Mouse (Mus musculus): ENCODE measurements around the gene Hes3. TPM values are rescaled to one million over a fixed set of nuclear protein-coding genes. Genes with fewer than 3 reads are reported as not detected.

The Hes3 gene
- polyA plus RNA-seq (2014; fragmentation: Nextera tagmentation; extraction: Ambion mirVana): 0.36 and 0.68 TPM in 2 replicates

DNA sequence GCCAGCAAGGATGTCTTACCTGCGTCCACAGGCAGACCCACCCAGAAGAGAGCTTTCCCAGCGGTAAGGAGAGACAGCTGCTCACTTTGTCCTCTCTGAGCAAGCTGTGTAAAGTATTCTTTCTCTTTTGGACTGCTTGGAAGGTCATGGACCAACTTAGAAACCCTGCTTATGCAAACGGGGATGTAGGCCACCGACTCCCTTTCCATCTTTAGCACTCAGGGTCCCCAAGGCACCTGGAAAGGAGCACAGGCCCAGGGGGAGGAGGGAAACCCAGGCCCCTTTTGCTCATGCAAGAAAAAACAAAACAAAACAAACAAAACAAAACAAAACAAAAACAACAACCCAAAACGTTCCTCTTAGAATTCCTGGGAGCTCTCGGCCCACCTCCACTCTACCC is at the start of gene Hes3:
Gene Hes3 (minus strand): TSS at position 101 of the 400 bp plus-strand sequence.
- Histone ChIP-seq H3K4me2 (ENCODE audit: low read depth, low read length) (peak within 1 kb of the TSS; percentile 49), H3K9ac (replicated peaks; ENCODE audit: low read depth, low read length) (peak within 1 kb of the TSS; percentile 37), H3K4me3 (ENCODE audit: low read depth, low read length) (peak within 1 kb of the TSS; percentile 20), H3K4me1 (ENCODE audit: control insufficient read depth, insufficient read depth, low read length) (peaks cover 22% of the 10 kb centered on the region), H3K27me3 (ENCODE audit: control insufficient read depth, insufficient read depth, low read length) (peaks cover 45% of the 10 kb centered on the region), H3K36me3 (ENCODE audit: control insufficient read depth, insufficient read depth, low read length) (no peaks in the 10 kb centered on the region), H3K9me3 (ENCODE audit: control insufficient read depth, low read length) (no peaks in the 10 kb centered on the region), H3K27ac (ENCODE audit: low read depth, low read length) (no peak within 1 kb of the TSS)
- no peak for ATAC-seq (ENCODE audit: low read depth)
- WGBS: 12% methylated on average over 6 of the region's 6 CpGs

DNA sequence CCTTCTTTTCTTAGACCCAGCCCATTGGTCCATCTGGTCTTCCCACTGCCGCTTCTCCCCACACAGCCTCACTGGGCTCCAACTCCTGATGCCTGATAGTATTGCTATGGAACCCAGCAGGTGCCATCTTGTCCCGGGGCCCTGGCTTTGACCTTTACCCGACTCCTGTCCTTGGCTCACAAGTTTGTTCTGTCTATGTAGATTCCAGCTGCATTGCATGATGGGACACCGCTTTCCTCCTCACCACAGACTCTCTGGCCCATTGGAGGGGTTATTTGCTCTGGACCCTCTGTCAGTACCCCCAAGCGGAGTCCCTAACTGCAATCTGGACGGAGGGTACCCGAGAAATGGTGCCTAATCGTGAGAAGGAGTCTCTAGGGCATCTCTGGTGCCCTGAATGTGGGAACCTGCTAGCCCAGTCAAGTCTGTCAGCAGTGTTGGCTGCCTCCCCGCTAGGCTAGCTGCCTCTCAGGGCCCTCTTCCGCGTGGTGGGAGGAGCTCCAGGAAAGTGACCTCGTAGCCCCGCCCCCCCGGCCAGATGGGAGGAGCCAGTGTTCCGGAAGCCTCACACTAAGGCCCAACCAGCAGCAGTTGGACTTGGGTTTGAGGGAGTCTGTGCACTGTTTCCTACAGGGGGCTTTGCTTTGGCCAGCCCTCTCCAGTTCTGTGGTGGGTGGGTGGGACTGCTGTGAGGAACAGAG is 49.3 kb upstream of the Hes3 start:
- Histone ChIP-seq H3K4me1 (ENCODE audit: control insufficient read depth, insufficient read depth, low read length) (peaks cover 13% of the 10 kb centered on the region), H3K4me2 (ENCODE audit: low read depth, low read length) (peak overlapping the region; percentile 83), H3K9ac (replicated peaks; ENCODE audit: low read depth, low read length) (no peak overlapping the region), H3K4me3 (ENCODE audit: low read depth, low read length) (no peak overlapping the region), H3K36me3 (ENCODE audit: control insufficient read depth, insufficient read depth, low read length) (no peaks in the 10 kb centered on the region), H3K9me3 (ENCODE audit: control insufficient read depth, low read length) (no peaks in the 10 kb centered on the region), H3K27me3 (ENCODE audit: control insufficient read depth, insufficient read depth, low read length) (no peaks in the 10 kb centered on the region; the same call in 1 of the 2 replicates), H3K27ac (ENCODE audit: low read depth, low read length) (no peak overlapping the region)
- no peak for ATAC-seq (ENCODE audit: low read depth)
- WGBS: 40% methylated on average over 15 of the region's 15 CpGs

DNA sequence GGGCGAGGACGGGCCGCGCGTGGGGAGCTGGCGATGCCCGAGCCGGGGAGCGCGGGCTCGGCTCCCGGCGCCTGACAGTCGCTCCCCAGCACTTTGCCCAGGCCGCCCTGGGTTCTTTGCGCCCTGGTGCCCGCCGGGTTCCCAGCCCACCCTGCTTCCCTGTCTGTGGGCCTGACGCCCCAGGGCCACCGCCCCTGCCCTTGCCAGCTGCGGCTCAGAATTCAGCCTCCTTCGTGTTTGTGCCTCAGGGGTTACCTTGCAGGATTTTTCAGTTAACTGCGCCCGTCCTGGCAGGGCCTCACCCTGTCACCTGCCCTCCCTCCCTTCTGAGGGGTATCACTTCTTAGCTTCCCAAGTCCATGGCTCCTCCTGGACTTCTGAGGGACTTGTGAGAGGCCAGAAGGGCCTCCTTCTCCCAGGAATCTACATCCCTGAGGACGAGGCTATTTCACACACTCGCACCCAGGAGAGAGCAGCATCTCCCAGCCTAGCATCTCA is 47.9 kb upstream of the Hes3 start:
- ATAC-seq (ENCODE audit: low read depth): peak; percentile 20; the same call in 1 of the 2 replicates
- WGBS: 4% methylated on average over 11 of the region's 26 CpGs
- no peaks in the 10 kb centered on the region for H3K9me3 ChIP-seq (ENCODE audit: control insufficient read depth, low read length)

DNA sequence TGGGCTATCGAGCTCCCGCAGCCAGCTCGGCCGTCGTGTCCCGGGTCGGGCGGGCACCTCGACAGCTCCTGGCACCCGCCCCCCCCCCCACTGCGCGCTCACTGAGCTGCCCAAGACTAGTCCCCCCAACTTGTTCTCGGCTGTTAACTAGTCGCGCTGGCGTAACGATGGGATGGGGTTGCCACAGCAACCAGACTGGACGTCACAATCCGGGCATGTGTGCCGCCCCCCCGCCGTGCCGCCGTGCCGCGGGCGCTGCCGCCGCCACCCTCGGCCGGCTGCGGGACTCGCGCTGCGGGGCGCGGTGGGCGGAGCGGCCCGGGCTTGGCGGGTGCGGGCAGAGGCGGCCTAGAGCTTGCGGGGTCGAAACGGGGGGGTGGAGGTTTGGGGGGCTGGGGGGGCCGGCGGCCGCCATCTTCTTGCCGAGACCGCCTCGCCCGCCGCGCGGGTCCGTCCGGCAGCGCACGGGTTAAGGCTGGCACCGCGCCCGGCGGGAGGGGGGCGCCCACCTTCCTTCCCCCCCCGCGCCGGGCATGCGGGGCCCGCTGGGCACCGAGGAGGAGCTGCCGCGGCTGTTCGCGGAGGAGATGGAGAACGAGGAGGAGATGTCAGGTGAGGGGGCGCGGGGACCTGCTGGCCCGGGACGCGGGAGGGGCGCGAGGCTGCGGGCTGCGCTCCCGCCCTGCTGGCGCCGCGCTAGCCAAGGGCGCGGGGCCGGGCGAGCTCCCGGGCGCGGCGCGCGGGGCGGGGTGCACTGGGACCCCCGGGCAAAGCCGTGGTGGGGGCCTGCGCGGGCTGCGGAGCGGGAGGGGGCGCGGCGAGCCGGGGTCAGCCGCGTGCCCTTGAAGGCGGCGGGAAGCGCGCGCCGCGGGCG is 47.2 kb upstream of the Hes3 start, which contains the start of gene Chd5:
Gene Chd5 (plus strand): TSS at position 233 of the 874 bp plus-strand sequence.
- Histone ChIP-seq H3K4me3 (ENCODE audit: low read depth, low read length) (peak within 1 kb of the TSS; percentile 54), H3K4me1 (ENCODE audit: control insufficient read depth, insufficient read depth, low read length) (peaks cover 13% of the 10 kb centered on the region), H3K36me3 (ENCODE audit: control insufficient read depth, insufficient read depth, low read length) (peaks cover 5% of the 10 kb centered on the region; the same call in 1 of the 2 replicates), H3K9ac (replicated peaks; ENCODE audit: low read depth, low read length) (peak within 1 kb of the TSS; percentile 86), H3K27me3 (ENCODE audit: control insufficient read depth, insufficient read depth, low read length) (no peaks in the 10 kb centered on the region; the same call in 1 of the 2 replicates), H3K27ac (ENCODE audit: low read depth, low read length) (peak within 1 kb of the TSS; percentile 77), H3K9me3 (ENCODE audit: control insufficient read depth, low read length) (no peaks in the 10 kb centered on the region), H3K4me2 (ENCODE audit: low read depth, low read length) (peak within 1 kb of the TSS; percentile 83)
- 0% methylated on average over 42 of the region's 120 CpGs for WGBS
- ATAC-seq (ENCODE audit: low read depth): peak; percentile 54

More for the DNA sequence above, 47.9 kb upstream of the Hes3 start:
- peak overlapping the region; percentile 86 for H3K9ac ChIP-seq (replicated peaks; ENCODE audit: low read depth, low read length)
- peaks cover 13% of the 10 kb centered on the region for H3K4me1 ChIP-seq (ENCODE audit: control insufficient read depth, insufficient read depth, low read length)
- H3K27me3 ChIP-seq (ENCODE audit: control insufficient read depth, insufficient read depth, low read length): no peaks in the 10 kb centered on the region; the same call in 1 of the 2 replicates
- H3K4me2 ChIP-seq (ENCODE audit: low read depth, low read length): peak overlapping the region; percentile 83
- H3K27ac ChIP-seq (ENCODE audit: low read depth, low read length): peak overlapping the region; percentile 77
- no peaks in the 10 kb centered on the region for H3K36me3 ChIP-seq (ENCODE audit: control insufficient read depth, insufficient read depth, low read length)
- peak overlapping the region; percentile 54 for H3K4me3 ChIP-seq (ENCODE audit: low read depth, low read length)

DNA sequence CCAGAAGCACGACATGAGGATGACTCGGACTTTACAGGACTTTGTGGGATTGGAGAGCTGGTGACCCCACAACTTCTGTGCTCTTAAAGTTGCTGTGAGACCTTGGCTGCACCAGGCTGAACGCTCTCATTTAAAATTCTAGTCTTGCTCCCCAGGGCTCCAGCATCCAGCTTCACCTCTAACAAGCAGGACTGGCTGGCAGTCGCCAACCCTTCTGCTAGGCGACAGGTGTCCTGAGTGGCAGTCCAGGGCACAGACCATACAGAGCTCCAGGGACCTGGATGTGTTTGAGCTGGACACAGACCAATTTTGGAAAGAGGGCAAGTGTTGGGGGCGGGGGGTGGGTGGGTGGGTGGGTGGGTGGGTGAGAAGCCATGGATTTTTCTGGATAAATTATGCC is 46.3 kb upstream of the Hes3 start:
- Histone ChIP-seq H3K9me3 (ENCODE audit: control insufficient read depth, low read length) (no peaks in the 10 kb centered on the region), H3K4me2 (ENCODE audit: low read depth, low read length) (no peak overlapping the region), H3K4me1 (ENCODE audit: control insufficient read depth, insufficient read depth, low read length) (peaks cover 13% of the 10 kb centered on the region), H3K27me3 (ENCODE audit: control insufficient read depth, insufficient read depth, low read length) (no peaks in the 10 kb centered on the region; the same call in 1 of the 2 replicates), H3K9ac (replicated peaks; ENCODE audit: low read depth, low read length) (no peak overlapping the region), H3K27ac (ENCODE audit: low read depth, low read length) (no peak overlapping the region), H3K4me3 (ENCODE audit: low read depth, low read length) (no peak overlapping the region), H3K36me3 (ENCODE audit: control insufficient read depth, insufficient read depth, low read length) (peaks cover 10% of the 10 kb centered on the region; the same call in 1 of the 2 replicates)
- no peak for ATAC-seq (ENCODE audit: low read depth)
- WGBS: 27% methylated on average over 5 of the region's 6 CpGs

DNA sequence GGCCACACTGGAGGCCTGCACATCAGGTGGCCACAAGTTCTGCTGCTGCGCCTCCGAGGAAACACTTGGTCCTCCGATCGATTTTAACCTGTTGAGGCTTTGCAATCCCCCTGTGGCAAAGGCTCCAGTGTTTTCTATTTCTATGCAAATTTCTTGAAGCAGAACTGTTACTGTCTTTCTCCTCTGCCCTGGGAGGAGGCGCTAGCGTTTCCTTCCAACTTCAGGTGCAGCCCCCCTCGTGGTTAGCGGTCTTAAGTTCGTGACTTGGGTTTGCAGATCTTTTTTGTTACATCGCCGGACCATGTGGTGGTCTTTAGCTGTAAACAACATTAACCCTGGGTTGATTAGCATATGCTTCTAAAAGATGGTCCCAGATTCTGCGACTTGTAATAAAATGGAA is 42.1 kb upstream of the Hes3 start:
- no peak overlapping the region for H3K4me3 ChIP-seq (ENCODE audit: low read depth, low read length)
- H3K36me3 ChIP-seq (ENCODE audit: control insufficient read depth, insufficient read depth, low read length): peaks cover 44% of the 10 kb centered on the region
- WGBS: 96% methylated on average over 12 of the region's 12 CpGs
- H3K9ac ChIP-seq (replicated peaks; ENCODE audit: low read depth, low read length): no peak overlapping the region
- H3K27me3 ChIP-seq (ENCODE audit: control insufficient read depth, insufficient read depth, low read length): no peaks in the 10 kb centered on the region
- peaks cover 3% of the 10 kb centered on the region; the same call in 1 of the 2 replicates for H3K4me1 ChIP-seq (ENCODE audit: control insufficient read depth, insufficient read depth, low read length)
- no peak for ATAC-seq (ENCODE audit: low read depth)
- no peak overlapping the region for H3K4me2 ChIP-seq (ENCODE audit: low read depth, low read length)
- H3K27ac ChIP-seq (ENCODE audit: low read depth, low read length): no peak overlapping the region
- H3K9me3 ChIP-seq (ENCODE audit: control insufficient read depth, low read length): no peaks in the 10 kb centered on the region

DNA sequence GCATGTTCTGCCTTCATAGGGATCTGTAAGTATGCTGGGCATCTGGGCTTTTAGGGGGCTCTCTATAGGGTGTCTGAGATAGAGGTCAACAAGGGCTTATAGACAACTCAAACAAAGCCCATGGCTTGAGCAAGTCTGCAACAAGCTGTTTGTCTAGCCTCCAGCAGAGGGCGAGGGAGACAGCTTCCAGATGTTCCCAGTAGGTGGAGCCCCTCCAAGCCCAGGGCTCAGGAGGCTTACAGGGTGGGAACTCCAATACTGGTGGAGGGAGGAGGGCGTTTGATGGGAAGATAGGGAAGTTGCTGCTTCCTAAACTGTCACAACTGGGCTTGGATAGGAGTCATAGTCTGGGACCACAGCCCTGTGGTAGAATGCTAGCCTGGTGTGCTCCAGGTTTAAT is 41.5 kb upstream of the Hes3 start:
- no peaks in the 10 kb centered on the region for H3K27me3 ChIP-seq (ENCODE audit: control insufficient read depth, insufficient read depth, low read length)

DNA sequence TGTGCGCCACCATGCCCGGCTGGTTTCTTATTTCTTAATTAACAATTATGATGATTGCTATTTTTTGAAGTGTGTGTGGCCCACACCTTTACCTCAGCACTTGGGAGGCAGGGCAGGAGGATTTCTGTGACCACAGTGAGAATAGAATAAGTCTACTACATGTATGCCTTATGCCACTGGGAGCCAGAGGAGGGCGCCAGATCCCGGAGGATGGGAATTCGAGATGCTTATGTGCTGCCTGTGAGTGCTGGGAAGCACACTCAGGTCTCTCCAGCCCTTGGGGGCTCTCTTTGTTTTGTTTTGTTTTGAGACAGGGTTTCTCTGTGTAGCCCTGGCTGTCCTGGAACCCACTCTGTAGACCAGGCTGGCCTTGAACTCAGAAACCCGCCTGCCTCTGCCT is 37.2 kb upstream of the Hes3 start:
- Histone ChIP-seq H3K36me3 (ENCODE audit: control insufficient read depth, insufficient read depth, low read length) (peaks cover 39% of the 10 kb centered on the region), H3K27ac (ENCODE audit: low read depth, low read length) (no peak overlapping the region), H3K4me2 (ENCODE audit: low read depth, low read length) (no peak overlapping the region), H3K9me3 (ENCODE audit: control insufficient read depth, low read length) (no peaks in the 10 kb centered on the region), H3K27me3 (ENCODE audit: control insufficient read depth, insufficient read depth, low read length) (no peaks in the 10 kb centered on the region; the same call in 1 of the 2 replicates), H3K4me3 (ENCODE audit: low read depth, low read length) (no peak overlapping the region), H3K9ac (replicated peaks; ENCODE audit: low read depth, low read length) (no peak overlapping the region), H3K4me1 (ENCODE audit: control insufficient read depth, insufficient read depth, low read length) (peaks cover 10% of the 10 kb centered on the region)
- no peak for ATAC-seq (ENCODE audit: low read depth)
- WGBS: 80% methylated on average over 6 of the region's 6 CpGs

More for the DNA sequence above, 41.5 kb upstream of the Hes3 start:
- H3K9me3 ChIP-seq (ENCODE audit: control insufficient read depth, low read length): no peaks in the 10 kb centered on the region
- no peak overlapping the region for H3K27ac ChIP-seq (ENCODE audit: low read depth, low read length)
- no peak overlapping the region for H3K9ac ChIP-seq (replicated peaks; ENCODE audit: low read depth, low read length)
- peak; percentile 60; the same call in 1 of the 2 replicates for ATAC-seq (ENCODE audit: low read depth)
- no peaks in the 10 kb centered on the region for H3K4me1 ChIP-seq (ENCODE audit: control insufficient read depth, insufficient read depth, low read length)
- H3K36me3 ChIP-seq (ENCODE audit: control insufficient read depth, insufficient read depth, low read length): peaks cover 44% of the 10 kb centered on the region
- H3K4me2 ChIP-seq (ENCODE audit: low read depth, low read length): no peak overlapping the region
- H3K4me3 ChIP-seq (ENCODE audit: low read depth, low read length): no peak overlapping the region
- 32% methylated on average over 2 of the region's 2 CpGs for WGBS

Data from neural tube, embryonic 14.5 days (tissue).